Mouse (Mus musculus) limb, embryonic 15.5 days (tissue): ENCODE data around the gene Sox18. TPM values are rescaled to one million over a fixed set of nuclear protein-coding genes. Genes with fewer than 3 reads are reported as not detected.

Experiments
- ATAC-seq: fragments of 200-750 bp; cut with Nextera tagmentation; 2 replicates; pipeline ENCODE4 v1.8.0; 2017; ENCODE audit warnings: low read depth, moderate TSS enrichment; ENCODE audit not compliant: insufficient number of reproducible peaks, low FRiP score, low TSS enrichment
- H3K27ac ChIP-seq: fragments of 300-500 bp; sonication (generic); 2 replicates; pipeline ENCODE4 v1.5.1; 2015; ENCODE audit warnings: moderate library complexity, mild to moderate bottlenecking, inconsistent platforms
- H3K27me3 ChIP-seq: fragments of 300-500 bp; sonication (generic); 2 replicates; pipeline ENCODE4 v1.6.1; 2015; ENCODE audit warnings: inconsistent platforms
- H3K36me3 ChIP-seq: fragments of 300-500 bp; sonication (generic); 2 replicates; pipeline ENCODE4 v1.6.1; 2015; ENCODE audit warnings: inconsistent platforms
- H3K4me1 ChIP-seq: fragments of 300-500 bp; sonication (generic); 2 replicates; pipeline ENCODE4 v1.6.1; 2015; ENCODE audit warnings: inconsistent platforms
- H3K4me2 ChIP-seq: fragments of 300-500 bp; sonication (generic); 2 replicates; pipeline ENCODE4 v1.6.1; 2015; ENCODE audit warnings: mild to moderate bottlenecking, inconsistent platforms
- H3K4me3 ChIP-seq: fragments of 300-500 bp; sonication (generic); 2 replicates; pipeline ENCODE4 v1.5.1; 2015; ENCODE audit warnings: mild to moderate bottlenecking, inconsistent platforms
- H3K9ac ChIP-seq: fragments of 300-500 bp; sonication (generic); 2 replicates; pipeline ENCODE4 v1.6.1; 2015; ENCODE audit warnings: inconsistent platforms
- H3K9me3 ChIP-seq: fragments of 300-500 bp; sonication (generic); 2 replicates; pipeline ENCODE4 v1.6.1; 2016; ENCODE audit warnings: inconsistent platforms
- WGBS: fragments of 180-500 bp; shearing (Covaris S2); methylation state at CpG from one replicate; pipeline ENCODE4 v1.1.7; 2015; 5-methylcytosine and 5-hydroxymethylcytosine counted together
- polyA plus RNA-seq: library from polyadenylated mRNA; unstranded; fragments of >200 nt; fragmentation: Nextera tagmentation; extraction: Ambion mirVana; gene quantifications from 2 replicates; pipeline ENCODE4 v1.2.1, GENCODE M21; 2015

The Sox18 gene
- polyA plus RNA-seq, 1 experiment from 2014 or later: 38.7 TPM

DNA sequence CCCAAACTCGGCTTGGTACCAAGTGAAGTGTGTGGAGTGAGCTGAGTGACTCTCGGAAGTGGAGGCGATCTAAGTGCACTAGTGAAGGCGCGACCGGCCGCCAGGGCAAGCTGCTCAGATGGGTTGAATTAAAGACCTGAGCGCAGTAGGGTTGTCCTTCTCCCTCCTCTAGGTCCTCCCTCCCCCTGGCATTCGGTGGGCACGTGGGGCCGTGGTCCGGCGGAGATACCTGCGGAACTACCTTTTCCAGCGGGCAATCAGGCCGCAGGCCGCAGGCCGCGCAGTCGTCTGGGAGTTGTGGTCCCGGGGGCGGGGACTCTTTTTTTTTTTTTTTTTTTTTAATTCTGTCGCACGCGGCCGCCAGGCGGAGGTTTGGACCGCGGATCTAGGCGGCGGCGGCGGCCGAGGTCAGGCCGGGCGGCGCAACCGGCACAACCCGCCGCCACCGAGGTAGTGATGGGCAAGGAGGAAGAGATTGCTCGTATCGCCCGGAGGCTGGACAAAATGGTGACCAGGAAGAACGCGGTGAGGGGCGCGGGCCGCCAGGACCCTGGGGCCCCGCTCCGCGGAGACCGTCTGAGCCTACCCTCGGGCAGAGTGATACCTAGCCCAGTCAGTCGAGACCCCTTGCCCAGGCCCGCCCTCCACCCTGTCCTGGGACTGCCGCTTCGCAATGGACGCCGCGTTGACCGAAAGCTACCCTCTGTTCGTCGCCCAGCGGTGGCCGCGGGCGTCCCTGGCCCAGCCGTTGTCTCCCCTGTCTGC, 8.7 kb upstream of the Sox18 start, which contains the start of gene Tcea2:
Gene Tcea2, plus strand, starts transcription at position 360 of the 765 bp plus-strand sequence.
- Histone ChIP-seq H3K4me1 (peaks cover 19% of the 10 kb centered on the region), H3K27me3 (no peaks in the 10 kb centered on the region), H3K9ac (peak within 1 kb of the TSS; percentile 41), H3K9me3 (no peaks in the 10 kb centered on the region), H3K27ac (peak within 1 kb of the TSS; percentile 54), H3K36me3 (peaks cover 6% of the 10 kb centered on the region; the same call in 1 of the 2 replicates), H3K4me3 (peak within 1 kb of the TSS; percentile 66), H3K4me2 (peak within 1 kb of the TSS; percentile 66)
- under 1% methylated on average over 64 of the region's 69 CpGs for WGBS
- peak; percentile 47 for ATAC-seq

DNA sequence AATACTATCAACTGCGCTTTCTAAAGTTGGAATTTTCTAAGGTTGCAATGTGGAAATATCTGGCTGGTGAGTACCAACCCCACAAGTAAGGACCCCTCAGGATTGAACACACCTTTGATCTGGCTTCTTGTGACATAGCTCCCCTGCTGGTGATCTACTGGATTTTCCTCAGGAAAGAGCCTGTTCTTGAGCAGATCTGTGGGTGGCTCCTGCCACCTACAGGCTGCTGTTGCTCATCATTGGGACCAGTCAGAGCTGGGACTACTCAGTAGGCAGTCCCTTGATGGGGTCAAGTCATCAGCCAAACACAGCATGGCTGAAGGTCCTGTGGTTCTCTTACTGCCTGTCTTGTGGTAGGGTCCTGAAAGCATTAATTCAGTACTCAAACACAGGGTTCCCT, 7.3 kb upstream of the Sox18 start:
- peaks cover 19% of the 10 kb centered on the region for H3K4me1 ChIP-seq
- no peaks in the 10 kb centered on the region for H3K9me3 ChIP-seq
- H3K4me2 ChIP-seq: no peak overlapping the region
- no peaks in the 10 kb centered on the region for H3K36me3 ChIP-seq
- ATAC-seq: peak; percentile 64; the same call in 1 of the 2 replicates
- peaks cover 6% of the 10 kb centered on the region for H3K27me3 ChIP-seq
- no peak overlapping the region for H3K9ac ChIP-seq
- H3K4me3 ChIP-seq: no peak overlapping the region
- no peak overlapping the region for H3K27ac ChIP-seq
- WGBS: 39% methylated on average over 1 of the region's 1 CpGs

GRCm38 (mm10) chr2:181677755-181678098, 6.3 kb upstream of the Sox18 start:
- H3K27ac ChIP-seq: no peak overlapping the region; the same call in 1 of the 2 replicates
- 50% methylated on average over 3 of the region's 3 CpGs for WGBS
- no peak for ATAC-seq

GRCm38 (mm10) chr2:181677096-181677754, 5.8 kb upstream of the Sox18 start:
- H3K27ac ChIP-seq: no peak overlapping the region; the same call in 1 of the 2 replicates
- peaks cover 21% of the 10 kb centered on the region for H3K27me3 ChIP-seq
- H3K4me1 ChIP-seq: peaks cover 24% of the 10 kb centered on the region
- H3K4me3 ChIP-seq: no peak overlapping the region
- no peak overlapping the region for H3K4me2 ChIP-seq
- 67% methylated on average over 5 of the region's 5 CpGs for WGBS
- H3K36me3 ChIP-seq: no peaks in the 10 kb centered on the region
- H3K9ac ChIP-seq: no peak overlapping the region
- H3K9me3 ChIP-seq: no peaks in the 10 kb centered on the region
- ATAC-seq: no peak

More at GRCm38 (mm10) chr2:181677755-181678098, 6.3 kb upstream of the Sox18 start:
- peaks cover 24% of the 10 kb centered on the region for H3K4me1 ChIP-seq
- H3K4me2 ChIP-seq: no peak overlapping the region
- H3K4me3 ChIP-seq: no peak overlapping the region
- no peak overlapping the region for H3K9ac ChIP-seq
- no peaks in the 10 kb centered on the region for H3K36me3 ChIP-seq
- no peaks in the 10 kb centered on the region for H3K9me3 ChIP-seq
- H3K27me3 ChIP-seq: peaks cover 16% of the 10 kb centered on the region

GRCm38 (mm10) chr2:181676424-181676823, 5.0 kb upstream of the Sox18 start:
- WGBS: 79% methylated on average over 2 of the region's 2 CpGs
- no peak overlapping the region for H3K4me3 ChIP-seq
- H3K4me1 ChIP-seq: peaks cover 29% of the 10 kb centered on the region
- no peak overlapping the region for H3K4me2 ChIP-seq
- H3K27me3 ChIP-seq: peaks cover 29% of the 10 kb centered on the region
- H3K36me3 ChIP-seq: no peaks in the 10 kb centered on the region
- no peak overlapping the region for H3K9ac ChIP-seq
- no peak for ATAC-seq
- no peaks in the 10 kb centered on the region for H3K9me3 ChIP-seq
- no peak overlapping the region for H3K27ac ChIP-seq

DNA sequence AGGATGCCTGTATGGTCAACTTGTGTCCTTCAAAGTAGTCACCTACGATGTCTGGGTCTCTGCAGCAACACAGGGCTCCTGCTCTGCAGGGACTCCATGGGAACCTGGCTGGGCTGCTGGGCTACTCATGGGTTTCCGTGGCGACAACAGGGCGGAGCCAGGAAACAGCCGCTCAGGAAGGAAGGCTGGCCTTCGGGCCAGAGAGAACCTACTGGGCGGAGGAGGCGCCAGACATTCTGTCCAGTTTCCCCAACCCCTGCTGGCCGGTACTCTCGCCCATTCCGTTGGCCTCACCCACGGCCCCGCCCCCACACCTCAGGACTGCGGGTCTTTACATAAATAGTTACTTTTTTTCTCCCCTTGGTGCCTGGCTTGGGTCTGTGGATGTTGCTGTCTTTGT, 4.0 kb upstream of the Sox18 start:
- Histone ChIP-seq H3K27ac (no peak overlapping the region), H3K4me1 (peaks cover 31% of the 10 kb centered on the region), H3K9me3 (no peaks in the 10 kb centered on the region), H3K9ac (no peak overlapping the region), H3K4me3 (no peak overlapping the region), H3K36me3 (no peaks in the 10 kb centered on the region), H3K4me2 (peak overlapping the region; percentile 26; the same call in 1 of the 2 replicates), H3K27me3 (peaks cover 39% of the 10 kb centered on the region)
- 6% methylated on average over 14 of the region's 14 CpGs for WGBS
- ATAC-seq: no peak

GRCm38 (mm10) chr2:181674934-181675333, 3.5 kb upstream of the Sox18 start:
- ATAC-seq: no peak
- Histone ChIP-seq H3K4me3 (no peak overlapping the region), H3K4me2 (no peak overlapping the region), H3K4me1 (peaks cover 36% of the 10 kb centered on the region), H3K27me3 (peaks cover 44% of the 10 kb centered on the region), H3K9me3 (no peaks in the 10 kb centered on the region), H3K9ac (no peak overlapping the region), H3K27ac (no peak overlapping the region), H3K36me3 (no peaks in the 10 kb centered on the region)
- WGBS: 85% methylated on average over 4 of the region's 4 CpGs

- no peak overlapping the region for H3K4me2 ChIP-seq
- peaks cover 30% of the 10 kb centered on the region for H3K4me1 ChIP-seq
- ATAC-seq: no peak
- no peak overlapping the region for H3K4me3 ChIP-seq
- no peak overlapping the region for H3K27ac ChIP-seq
- H3K27me3 ChIP-seq: peaks cover 59% of the 10 kb centered on the region
- 55% methylated on average over 1 of the region's 1 CpGs for WGBS
- no peaks in the 10 kb centered on the region for H3K9me3 ChIP-seq
- H3K36me3 ChIP-seq: no peaks in the 10 kb centered on the region
- no peak overlapping the region for H3K9ac ChIP-seq
These were observed 2.1 kb upstream of the Sox18 start for GRCm38 (mm10) chr2:181673501-181673900.

DNA sequence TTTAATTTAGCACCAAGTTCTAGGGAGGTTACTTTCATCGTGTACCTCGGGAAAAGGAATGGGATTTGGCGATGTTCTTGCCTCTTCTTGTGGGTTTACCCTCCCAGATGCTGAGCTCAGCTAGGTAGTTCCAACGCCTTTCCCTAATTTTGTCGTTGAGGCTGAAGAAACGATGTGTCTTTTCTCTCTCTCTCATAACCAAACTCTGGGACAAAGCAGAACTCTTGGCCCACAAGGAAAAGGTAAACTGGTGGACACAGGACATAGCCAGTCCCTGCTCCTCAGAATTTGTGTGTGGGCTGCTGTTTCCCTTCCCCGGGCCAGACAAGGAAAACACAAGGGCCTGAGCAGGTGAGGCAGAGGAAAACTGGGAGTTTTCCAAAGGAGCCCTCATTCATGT, 544 bp upstream of the Sox18 start:
- Histone ChIP-seq H3K27ac (no peak overlapping the region), H3K27me3 (peaks cover 67% of the 10 kb centered on the region), H3K9ac (no peak overlapping the region), H3K9me3 (no peaks in the 10 kb centered on the region), H3K4me1 (peaks cover 30% of the 10 kb centered on the region), H3K36me3 (no peaks in the 10 kb centered on the region), H3K4me2 (peak overlapping the region; percentile 81), H3K4me3 (peak overlapping the region; percentile 46)
- WGBS: 23% methylated on average over 7 of the region's 7 CpGs
- ATAC-seq: no peak

GRCm38 (mm10) chr2:181670913-181671311, 528 bp downstream of the Sox18 start:
- H3K9ac ChIP-seq: peak overlapping the region; percentile 34
- no peak for ATAC-seq
- H3K27ac ChIP-seq: no peak overlapping the region
- H3K4me2 ChIP-seq: peak overlapping the region; percentile 81
- no peaks in the 10 kb centered on the region for H3K9me3 ChIP-seq
- peaks cover 67% of the 10 kb centered on the region for H3K27me3 ChIP-seq
- under 1% methylated on average over 41 of the region's 41 CpGs for WGBS
- peaks cover 30% of the 10 kb centered on the region for H3K4me1 ChIP-seq
- no peaks in the 10 kb centered on the region for H3K36me3 ChIP-seq
- H3K4me3 ChIP-seq: peak overlapping the region; percentile 46

- no peaks in the 10 kb centered on the region for H3K36me3 ChIP-seq
- H3K4me1 ChIP-seq: peaks cover 26% of the 10 kb centered on the region
- ATAC-seq: no peak
- H3K9ac ChIP-seq: peak overlapping the region; percentile 34
- WGBS: 4% methylated on average over 56 of the region's 56 CpGs
- no peak overlapping the region for H3K27ac ChIP-seq
- H3K27me3 ChIP-seq: peaks cover 67% of the 10 kb centered on the region
- no peaks in the 10 kb centered on the region for H3K9me3 ChIP-seq
- peak overlapping the region; percentile 81 for H3K4me2 ChIP-seq
- H3K4me3 ChIP-seq: peak overlapping the region; percentile 46
These were observed 1.0 kb downstream of the Sox18 start for GRCm38 (mm10) chr2:181670285-181670912.

GRCm38 (mm10) chr2:181663298-181663630, 8.2 kb downstream of the Sox18 start:
- no peaks in the 10 kb centered on the region for H3K36me3 ChIP-seq
- H3K4me1 ChIP-seq: peaks cover 8% of the 10 kb centered on the region; the same call in 1 of the 2 replicates
- H3K4me3 ChIP-seq: no peak overlapping the region
- no peak for ATAC-seq
- H3K9me3 ChIP-seq: no peaks in the 10 kb centered on the region
- peak overlapping the region; percentile 8; the same call in 1 of the 2 replicates for H3K27ac ChIP-seq
- no peak overlapping the region for H3K9ac ChIP-seq
- WGBS: 33% methylated on average over 4 of the region's 4 CpGs
- peaks cover 6% of the 10 kb centered on the region; the same call in 1 of the 2 replicates for H3K27me3 ChIP-seq
- no peak overlapping the region for H3K4me2 ChIP-seq
